Mouse (Mus musculus) cortical plate, adult 2 months (tissue): ENCODE measurements around the gene Cldn9.

ENCODE experiments used
- CTCF ChIP-seq: fragments of 200-500 bp; IDR thresholded peaks from 2 replicates; pipeline ENCODE4 v1.5.1; 2011; ENCODE audit warnings: mild to moderate bottlenecking, control low read depth, low read length; ENCODE audit not compliant: insufficient read depth; ENCODE audit errors: extremely low read depth
- POLR2A ChIP-seq: fragments of 200-500 bp; IDR thresholded peaks from 2 replicates; pipeline ENCODE4 v1.6.1; 2011; ENCODE audit warnings: mild to moderate bottlenecking, low read length, control low read depth; ENCODE audit not compliant: insufficient read depth; ENCODE audit errors: extremely low read depth

- no peak for TF ChIP-seq CTCF
- TF ChIP-seq POLR2A = no peak
Measured at GRCm38 (mm10) chr17:23682092-23682491, 1.7 kb downstream of the Cldn9 start.
